Mouse (Mus musculus) heart, adult 11 months (tissue): ENCODE results near the gene Lnx1.
A peak's percentile ranks its signal among the peaks of the same experiment; 100 is the strongest.

Experiments used
- DNase-seq: peaks from one replicate; pipeline ENCODE4 v3.0.0; 2022

Lnx1 gene

GRCm38 (mm10) chr5:74694390-74694801, 8.3 kb downstream of the Lnx1 start:
- no peak for DNase-seq

GRCm38 (mm10) chr5:74693836-74694235, 8.9 kb downstream of the Lnx1 start:
- DNase-seq = peak; percentile 92

GRCm38 (mm10) chr5:74692411-74693090, 10.2 kb downstream of the Lnx1 start:
- peak; percentile 86 for DNase-seq

GRCm38 (mm10) chr5:74688822-74689221, 13.9 kb downstream of the Lnx1 start:
- DNase-seq = no peak

GRCm38 (mm10) chr5:74684944-74685343, 17.8 kb downstream of the Lnx1 start:
- DNase-seq = no peak

GRCm38 (mm10) chr5:74683832-74684231, 18.9 kb downstream of the Lnx1 start:
- DNase-seq = peak; percentile 79

GRCm38 (mm10) chr5:74682735-74683134, 20.0 kb downstream of the Lnx1 start:
- peak; percentile 70 for DNase-seq

GRCm38 (mm10) chr5:74679631-74680030, 23.1 kb downstream of the Lnx1 start:
- DNase-seq = peak; percentile 99

- peak; percentile 83 for DNase-seq
These were observed 24.0 kb downstream of the Lnx1 start for GRCm38 (mm10) chr5:74678693-74679092.

- peak; percentile 96 for DNase-seq
These were observed 25.0 kb downstream of the Lnx1 start for GRCm38 (mm10) chr5:74677399-74678338.

- peak; percentile 82 for DNase-seq
These were observed 30.2 kb downstream of the Lnx1 start for GRCm38 (mm10) chr5:74672556-74672955.

- peak; percentile 60 for DNase-seq
These were observed 31.8 kb downstream of the Lnx1 start for GRCm38 (mm10) chr5:74670877-74671276.

- peak; percentile 94 for DNase-seq
These were observed 32.8 kb downstream of the Lnx1 start for GRCm38 (mm10) chr5:74669925-74670324.

GRCm38 (mm10) chr5:74668956-74669355, 33.8 kb downstream of the Lnx1 start:
- DNase-seq = peak; percentile 89

- DNase-seq = no peak
These were observed 40.1 kb downstream of the Lnx1 start for GRCm38 (mm10) chr5:74662618-74663017.

GRCm38 (mm10) chr5:74661734-74662560, 40.8 kb downstream of the Lnx1 start:
- no peak for DNase-seq

- DNase-seq = no peak
These were observed 42.9 kb downstream of the Lnx1 start for GRCm38 (mm10) chr5:74659856-74660255.

GRCm38 (mm10) chr5:74659281-74659680, 43.4 kb downstream of the Lnx1 start:
- no peak for DNase-seq

- no peak for DNase-seq
These were observed 44.8 kb downstream of the Lnx1 start for GRCm38 (mm10) chr5:74657930-74658329.

GRCm38 (mm10) chr5:74656410-74656809, 46.3 kb downstream of the Lnx1 start:
- no peak for DNase-seq

GRCm38 (mm10) chr5:74654527-74654926, 48.2 kb downstream of the Lnx1 start:
- peak; percentile 97 for DNase-seq

GRCm38 (mm10) chr5:74653766-74654165, 48.9 kb downstream of the Lnx1 start:
- DNase-seq = peak; percentile 72

- no peak for DNase-seq
These were observed 53.6 kb downstream of the Lnx1 start for GRCm38 (mm10) chr5:74649122-74649521.
